Comparison of ENCODE assay signal across 15 mouse cellular contexts in genomic region chr7:29411838-29412580, GRCm38 (mm10).
DNase-seq lines count a peak whose midpoint lies in the region; ATAC-seq lines count a peak whose summit lies in the region.
"Had no signal": no experiment of that assay in that cellular context is flagged by ENCODE, and none has a peak within 500 bp of the region (broad histone marks: within the 10 kb centered on the region; RNA-seq: fewer than 3 reads in every experiment).

No protein-coding gene starts in this region.

- H3K9me3 ChIP-seq in lung, embryonic 16.5 days (ENCODE audit: control insufficient read depth, low read length), result no peaks in the 10 kb centered on the region
- no peaks in the 10 kb centered on the region for H3K9me3 ChIP-seq in intestine, embryonic 16.5 days (ENCODE audit: control insufficient read depth, low read length)
- H3K9me3 ChIP-seq in neural tube, embryonic 15.5 days (replicated peaks), result no peaks in the 10 kb centered on the region
- H3K9me3 ChIP-seq: forebrain, embryonic 13.5 days; liver, embryonic 15.5 days had no signal

- no peaks in the 10 kb centered on the region for H3K27me3 ChIP-seq in lung, embryonic 16.5 days (ENCODE audit: control insufficient read depth, insufficient read depth, low read depth, low read length)
- H3K27me3 ChIP-seq in intestine, embryonic 16.5 days (replicated peaks; ENCODE audit: control insufficient read depth, insufficient read depth, low read length), result no peaks in the 10 kb centered on the region
- no peaks in the 10 kb centered on the region for H3K27me3 ChIP-seq in neural tube, embryonic 15.5 days (replicated peaks)
- H3K27me3 ChIP-seq: forebrain, embryonic 13.5 days; liver, embryonic 15.5 days; Patski had no signal

- peak overlapping the region; percentile 57 for H3K27ac ChIP-seq in lung, embryonic 16.5 days (ENCODE audit: low read length)
- peak overlapping the region; percentile 28 for H3K27ac ChIP-seq in intestine, embryonic 16.5 days (ENCODE audit: low read length)
- H3K27ac ChIP-seq in neural tube, embryonic 15.5 days (replicated peaks), result peak overlapping the region; percentile 56; the same call in 1 of the 2 replicates
- H3K27ac ChIP-seq: forebrain, embryonic 13.5 days; left cerebral cortex, adult 2 months; liver, embryonic 15.5 days had no signal

- H3K4me1 ChIP-seq in lung, embryonic 16.5 days (replicated peaks; ENCODE audit: control insufficient read depth, insufficient read depth, low read length), result peaks cover 53% of the 10 kb centered on the region
- peaks cover 32% of the 10 kb centered on the region for H3K4me1 ChIP-seq in intestine, embryonic 16.5 days (ENCODE audit: control insufficient read depth, insufficient read depth, low read length)
- H3K4me1 ChIP-seq in neural tube, embryonic 15.5 days, result peaks cover 13% of the 10 kb centered on the region

- no peaks in the 10 kb centered on the region for H3K36me3 ChIP-seq in lung, embryonic 16.5 days (ENCODE audit: control insufficient read depth, insufficient read depth, low read length)
- no peaks in the 10 kb centered on the region for H3K36me3 ChIP-seq in intestine, embryonic 16.5 days (ENCODE audit: control insufficient read depth, insufficient read depth, low read length)
- H3K36me3 ChIP-seq in neural tube, embryonic 15.5 days, result no peaks in the 10 kb centered on the region
- H3K36me3 ChIP-seq: liver, embryonic 15.5 days had no signal

- no peak overlapping the region for H3K9ac ChIP-seq in lung, embryonic 16.5 days (ENCODE audit: low read length)
- no peak overlapping the region for H3K9ac ChIP-seq in intestine, embryonic 16.5 days (ENCODE audit: low read depth, low read length)
- no peak overlapping the region for H3K9ac ChIP-seq in neural tube, embryonic 15.5 days (replicated peaks)
- H3K9ac ChIP-seq: forebrain, embryonic 13.5 days; liver, embryonic 15.5 days had no signal

- no peak for DNase-seq in lung, adult 18-20 months
- peak; percentile 67 for DNase-seq in thymus, postnatal 4 days
- DNase-seq in frontal cortex, postnatal 14 days (ENCODE audit: low spot score in 2 of 2), result no peak
- DNase-seq in heart, adult 9 months (ENCODE audit: low spot score in 2 of 2), result no peak
- DNase-seq: adrenal gland, adult 2 months; gastrocnemius, postnatal 25 days; kidney, postnatal 10 days had no signal

- H3K4me3 ChIP-seq in lung, embryonic 16.5 days (ENCODE audit: low read length), result no peak overlapping the region
- no peak overlapping the region for H3K4me3 ChIP-seq in intestine, embryonic 16.5 days (ENCODE audit: low read length)
- no peak overlapping the region for H3K4me3 ChIP-seq in neural tube, embryonic 15.5 days (replicated peaks)
- H3K4me3 ChIP-seq: forebrain, embryonic 13.5 days; left cerebral cortex, adult 2 months; liver, embryonic 15.5 days had no signal

- ATAC-seq in lung, embryonic 16.5 days (ENCODE audit: low read depth), result peak; percentile 9; the same call in 1 of the 2 replicates
- ATAC-seq in intestine, embryonic 16.5 days, result peak; percentile 36; the same call in 1 of the 2 replicates
- ATAC-seq in neural tube, embryonic 15.5 days (ENCODE audit: low FRiP score), result peak; percentile 23; the same call in 1 of the 2 replicates
- ATAC-seq: CD4-positive, CD25-positive, alpha-beta regulatory T cell, adult 4 months; Patski had no signal

- H3K4me2 ChIP-seq in lung, embryonic 16.5 days (ENCODE audit: low read depth, low read length), result no peak overlapping the region
- no peak overlapping the region for H3K4me2 ChIP-seq in intestine, embryonic 16.5 days (ENCODE audit: low read depth, low read length)
- no peak overlapping the region for H3K4me2 ChIP-seq in neural tube, embryonic 15.5 days
- H3K4me2 ChIP-seq: forebrain, embryonic 13.5 days; liver, embryonic 15.5 days had no signal

- 51% methylated on average over 8 of the region's 8 CpGs for whole genome bisulfite sequencing in lung, embryonic 16.5 days
- 48% methylated on average over 8 of the region's 8 CpGs for WGBS in intestine, embryonic 16.5 days
- WGBS in neural tube, embryonic 15.5 days, result 64% methylated on average over 8 of the region's 8 CpGs
